Comparison of ENCODE assay signal across 11 mouse cellular contexts in genomic region chr6:124860511-124860910, GRCm38 (mm10). TPM values are rescaled to one million over a fixed set of nuclear protein-coding genes. Genes with fewer than 3 reads are reported as not detected.
DNase-seq lines count a peak whose midpoint lies in the region; ATAC-seq and TF ChIP-seq lines count a peak whose summit lies in the region.
"Had no signal": no experiment of that assay in that cellular context is flagged by ENCODE, and none has a peak within 500 bp of the region (broad histone marks: within the 10 kb centered on the region; RNA-seq: fewer than 3 reads in every experiment).

No protein-coding gene starts in this region.

- peak overlapping the region; percentile 94 for H3K27ac ChIP-seq in cerebellum, adult 2 months (ENCODE audit: insufficient read depth, low read length)
- peak overlapping the region; percentile 97; the same call in 1 of the 2 replicates for H3K27ac ChIP-seq in hindbrain, postnatal 0 days
- peak overlapping the region; percentile 71; the same call in 1 of the 2 replicates for H3K27ac ChIP-seq in neural tube, embryonic 14.5 days (ENCODE audit: low read depth, low read length)
- no peak overlapping the region for H3K27ac ChIP-seq in gastrocnemius, adult 2 months
- H3K27ac ChIP-seq: liver, embryonic 15.5 days had no signal

- TF ChIP-seq CTCF in cerebellum, adult 2 months (IDR thresholded peaks at IDR 0.05; ENCODE audit: borderline replicate concordance, insufficient read depth, low read depth, low read length) = no peak
- no peak for TF ChIP-seq CTCF in hindbrain, postnatal 0 days (IDR thresholded peaks at IDR 0.05; ENCODE audit: low read depth)
- TF ChIP-seq CTCF in gastrocnemius, adult 2 months (IDR thresholded peaks at IDR 0.05) = no peak

- H3K4me2 ChIP-seq in hindbrain, postnatal 0 days (ENCODE audit: low read depth, low read length) = no peak overlapping the region
- H3K4me2 ChIP-seq in neural tube, embryonic 14.5 days (ENCODE audit: low read depth, low read length) = no peak overlapping the region; the same call in 1 of the 2 replicates
- H3K4me2 ChIP-seq: liver, embryonic 15.5 days had no signal

- no peaks in the 10 kb centered on the region for H3K27me3 ChIP-seq in cerebellum, adult 2 months (ENCODE audit: control insufficient read depth, insufficient read depth, low read length)
- H3K27me3 ChIP-seq in hindbrain, postnatal 0 days (ENCODE audit: insufficient read depth, low read length) = no peaks in the 10 kb centered on the region
- H3K27me3 ChIP-seq in neural tube, embryonic 14.5 days (ENCODE audit: control insufficient read depth, insufficient read depth, low read length) = no peaks in the 10 kb centered on the region

- WGBS in cerebellum, adult 2 months = 55% methylated on average over 9 of the region's 9 CpGs
- WGBS in hindbrain, postnatal 0 days = 73% methylated on average over 9 of the region's 9 CpGs
- 88% methylated on average over 9 of the region's 9 CpGs for whole genome bisulfite sequencing in neural tube, embryonic 14.5 days

- no peak overlapping the region for H3K9ac ChIP-seq in hindbrain, postnatal 0 days (replicated peaks; ENCODE audit: low read length)
- 0 out of 2 replicates have a peak overlapping the region, but pooled peaks have one; percentile 11 for H3K9ac ChIP-seq in neural tube, embryonic 14.5 days (replicated peaks; ENCODE audit: low read depth, low read length)
- H3K9ac ChIP-seq: liver, embryonic 15.5 days had no signal

- intact Hi-C loops in left cerebral cortex, postnatal 36 days (cut with DNase I) = loop anchor here (1.0 to 5.0 kb wide), 2 partner anchors 44 to 93 kb away; partner anchors contain the start of gene Eno2
- intact Hi-C loops in gastrocnemius, adult 2 months (cut with DNase I) = no loop called here

- no peaks in the 10 kb centered on the region for H3K9me3 ChIP-seq in hindbrain, postnatal 0 days (ENCODE audit: low read length)
- no peaks in the 10 kb centered on the region for H3K9me3 ChIP-seq in neural tube, embryonic 14.5 days (ENCODE audit: control insufficient read depth, low read length)
- H3K9me3 ChIP-seq: liver, embryonic 15.5 days had no signal

- no peak for TF ChIP-seq POLR2A in cerebellum, adult 2 months (IDR thresholded peaks at IDR 0.05; ENCODE audit: borderline replicate concordance, insufficient read depth, low read length)

- H3K36me3 ChIP-seq in hindbrain, postnatal 0 days (ENCODE audit: insufficient read depth, low read length) = no peaks in the 10 kb centered on the region
- H3K36me3 ChIP-seq in neural tube, embryonic 14.5 days (ENCODE audit: control insufficient read depth, insufficient read depth, low read length) = no peaks in the 10 kb centered on the region
- H3K36me3 ChIP-seq: liver, embryonic 15.5 days had no signal

- peaks cover 28% of the 10 kb centered on the region for H3K4me1 ChIP-seq in cerebellum, adult 2 months (ENCODE audit: control insufficient read depth, insufficient read depth, low read length)
- peaks cover 31% of the 10 kb centered on the region for H3K4me1 ChIP-seq in hindbrain, postnatal 0 days (ENCODE audit: insufficient read depth, low read length)
- peaks cover 54% of the 10 kb centered on the region for H3K4me1 ChIP-seq in neural tube, embryonic 14.5 days (ENCODE audit: control insufficient read depth, insufficient read depth, low read length)

- no peak for ATAC-seq in hindbrain, postnatal 0 days
- no peak for ATAC-seq in neural tube, embryonic 14.5 days (ENCODE audit: low read depth)

- H3K4me3 ChIP-seq in cerebellum, adult 2 months (replicated peaks; ENCODE audit: insufficient read depth, low read depth, low read length) = no peak overlapping the region
- no peak overlapping the region for H3K4me3 ChIP-seq in hindbrain, postnatal 0 days (ENCODE audit: low read length)
- H3K4me3 ChIP-seq in neural tube, embryonic 14.5 days (ENCODE audit: low read depth, low read length) = no peak overlapping the region
- no peak overlapping the region for H3K4me3 ChIP-seq in gastrocnemius, adult 2 months
- H3K4me3 ChIP-seq: liver, embryonic 15.5 days had no signal

- DNase-seq in cerebellum, adult 2 months = peak; percentile 33 to 51
- DNase-seq in cerebellum, postnatal 4 days (ENCODE audit: low spot score in 2 of 2) = no peak
- peak; percentile 26 to 30 for DNase-seq in left cerebral cortex, postnatal 36 days (ENCODE audit: low spot score in 2 of 2)
- no peak for DNase-seq in left cerebral cortex, adult 9 months (ENCODE audit: low spot score in 2 of 2)
- no peak for DNase-seq in hindbrain, postnatal 0 days (ENCODE audit: low spot score)
- DNase-seq in gastrocnemius, adult 2 months = no peak
- no peak for DNase-seq in frontal cortex, postnatal 14 days (ENCODE audit: low spot score in 2 of 2)

RNA-seq across cellular contexts. Expression of gene P3h3, which starts 3.0 kb away (rescaled TPM):
- 106 and 112 TPM in 2 replicates for polyA plus RNA-seq in cerebellum, adult 2 months (2012; rRNA removed)
- 10 to 100 TPM; 12.6 to 37.2 TPM for total RNA-seq in left cerebral cortex, postnatal 36 days (2021)
- total RNA-seq in hindbrain, postnatal 0 days (2014; rRNA removed) = 71.3 and 79.5 TPM in 2 replicates
- polyA plus RNA-seq in hindbrain, postnatal 0 days (2015; fragmentation: Nextera tagmentation; extraction: Ambion mirVana) = 11.3 and 12.0 TPM in 2 replicates
- polyA plus RNA-seq in neural tube, embryonic 14.5 days (2014; fragmentation: Nextera tagmentation; extraction: Ambion mirVana) = 19.1 and 23.7 TPM in 2 replicates
- total RNA-seq in gastrocnemius, adult 2 months (2021) = 1 to 10 TPM; 4.1 to 7.1 TPM

RNA-seq across cellular contexts. Expression of gene Gpr162, which starts 3.3 kb away (rescaled TPM):
- polyA plus RNA-seq in cerebellum, adult 2 months (2012; rRNA removed) = 177 and 183 TPM in 2 replicates
- total RNA-seq in left cerebral cortex, postnatal 36 days (2021) = 100 to 1,000 TPM; 218 to 235 TPM
- 193 and 194 TPM in 2 replicates for total RNA-seq in hindbrain, postnatal 0 days (2014; rRNA removed)
- polyA plus RNA-seq in hindbrain, postnatal 0 days (2015; fragmentation: Nextera tagmentation; extraction: Ambion mirVana) = 30.1 and 31.9 TPM in 2 replicates
- polyA plus RNA-seq in neural tube, embryonic 14.5 days (2014; fragmentation: Nextera tagmentation; extraction: Ambion mirVana) = 11.2 and 14.2 TPM in 2 replicates
- total RNA-seq in gastrocnemius, adult 2 months (2021) = not detected

RNA-seq across cellular contexts. Expression of gene Gnb3, which starts 20.4 kb away (rescaled TPM):
- 0.84 and 1.3 TPM in 2 replicates for polyA plus RNA-seq in cerebellum, adult 2 months (2012; rRNA removed)
- total RNA-seq in left cerebral cortex, postnatal 36 days (2021) = under 1 TPM in 1 of 2 experiments, not detected in 1; 0.30 TPM
- 0.68 and 0.72 TPM in 2 replicates for total RNA-seq in hindbrain, postnatal 0 days (2014; rRNA removed)
- 1.6 and 2.2 TPM in 2 replicates for polyA plus RNA-seq in hindbrain, postnatal 0 days (2015; fragmentation: Nextera tagmentation; extraction: Ambion mirVana)
- polyA plus RNA-seq in neural tube, embryonic 14.5 days (2014; fragmentation: Nextera tagmentation; extraction: Ambion mirVana) = 0.44 and 0.54 TPM in 2 replicates
- 1 to 10 TPM in 1 of 2 experiments, under 1 TPM in 1; 0.75 to 1.4 TPM for total RNA-seq in gastrocnemius, adult 2 months (2021)
- total RNA-seq: granulocyte monocyte progenitor cell, adult 5-6 weeks; left cerebral cortex, postnatal 14 days had no signal

RNA-seq across cellular contexts. Expression of gene Cd4, which starts 27.5 kb away (rescaled TPM):
- 0.05 and 0.26 TPM in 2 replicates for polyA plus RNA-seq in cerebellum, adult 2 months (2012; rRNA removed)
- total RNA-seq in left cerebral cortex, postnatal 36 days (2021) = 1 to 10 TPM; 5.4 to 5.8 TPM
- total RNA-seq in hindbrain, postnatal 0 days (2014; rRNA removed) = 0.05 TPM in 1 of 2 replicates, not detected in the other
- 0.13 and 0.18 TPM in 2 replicates for polyA plus RNA-seq in hindbrain, postnatal 0 days (2015; fragmentation: Nextera tagmentation; extraction: Ambion mirVana)
- 0.12 TPM in 1 of 2 replicates, not detected in the other for polyA plus RNA-seq in neural tube, embryonic 14.5 days (2014; fragmentation: Nextera tagmentation; extraction: Ambion mirVana)
- total RNA-seq in gastrocnemius, adult 2 months (2021) = not detected

RNA-seq across cellular contexts. Expression of gene Cdca3, which starts 31.2 kb away (rescaled TPM):
- 1.3 and 1.4 TPM in 2 replicates for polyA plus RNA-seq in cerebellum, adult 2 months (2012; rRNA removed)
- 1 to 10 TPM; 1.5 to 1.8 TPM for total RNA-seq in left cerebral cortex, postnatal 36 days (2021)
- 34.7 and 39.9 TPM in 2 replicates for total RNA-seq in hindbrain, postnatal 0 days (2014; rRNA removed)
- 40.9 and 47.3 TPM in 2 replicates for polyA plus RNA-seq in hindbrain, postnatal 0 days (2015; fragmentation: Nextera tagmentation; extraction: Ambion mirVana)
- polyA plus RNA-seq in neural tube, embryonic 14.5 days (2014; fragmentation: Nextera tagmentation; extraction: Ambion mirVana) = 16.8 and 16.9 TPM in 2 replicates
- total RNA-seq in gastrocnemius, adult 2 months (2021) = under 1 TPM; 0.26 to 0.31 TPM

Comparison
In these comparisons a context has a peak if more than half of its experiments do, and no peak if none do; other contexts are left out.
1. DNase-seq: peak in cerebellum, adult 2 months (2 of 2) and left cerebral cortex, postnatal 36 days (2 of 2); none in cerebellum, postnatal 4 days (0 of 2), left cerebral cortex, adult 9 months (0 of 2), hindbrain, postnatal 0 days (single experiment), gastrocnemius, adult 2 months (single experiment) and frontal cortex, postnatal 14 days (0 of 2).
2. RNA of gene Gpr162, which starts 3.3 kb away (total RNA-seq): 218 to 235 TPM in left cerebral cortex, postnatal 36 days and 193 to 194 TPM in hindbrain, postnatal 0 days; not detected in gastrocnemius, adult 2 months; every median in the first group is over 100 times any median in the second.